In the genomic region with DNA sequence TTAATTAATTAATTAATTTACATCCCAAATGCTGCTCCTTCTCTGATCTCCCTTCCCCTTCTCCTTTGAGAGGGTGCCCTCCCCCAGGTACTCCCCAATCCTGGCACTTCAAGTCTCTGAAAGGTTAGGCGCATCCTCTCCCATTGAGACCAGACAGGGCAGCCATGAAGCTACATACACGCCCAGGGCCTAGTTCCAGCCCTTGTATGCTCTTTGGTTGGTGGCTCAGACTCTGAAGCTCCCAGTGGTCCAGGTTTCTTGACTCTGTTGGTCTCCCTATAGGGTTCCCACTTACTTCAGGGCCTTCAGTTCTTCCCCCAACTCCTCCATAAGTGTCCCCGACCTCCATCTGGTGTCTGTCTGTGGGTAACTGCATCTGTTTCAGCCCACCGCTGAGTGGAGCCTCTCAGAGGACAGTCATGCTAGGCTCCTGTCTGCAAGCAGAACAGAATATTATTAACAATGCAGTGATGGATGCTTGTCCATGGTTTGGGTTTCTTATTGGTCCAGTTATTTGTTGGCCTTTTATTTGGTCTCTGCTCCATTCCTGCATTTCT, we compare ENCODE assay signal across 14 mouse cellular contexts. TPM values are rescaled to one million over a fixed set of nuclear protein-coding genes. Genes with fewer than 3 reads are reported as not detected.
DNase-seq lines count a peak whose midpoint lies in the region; ATAC-seq and TF ChIP-seq lines count a peak whose summit lies in the region.
"Had no signal": no experiment of that assay in that cellular context is flagged by ENCODE, and none has a peak within 500 bp of the region (broad histone marks: within the 10 kb centered on the region; RNA-seq: fewer than 3 reads in every experiment).

No protein-coding gene starts in this region.

- H3K4me1 ChIP-seq in kidney, adult 2 months (ENCODE audit: control insufficient read depth, insufficient read depth, low read length) = no peaks in the 10 kb centered on the region; the same call in 1 of the 2 replicates
- peaks cover 8% of the 10 kb centered on the region; the same call in 1 of the 2 replicates for H3K4me1 ChIP-seq in kidney, embryonic 15.5 days
- no peaks in the 10 kb centered on the region for H3K4me1 ChIP-seq in lung, adult 2 months (ENCODE audit: control insufficient read depth, insufficient read depth, low read length)
- H3K4me1 ChIP-seq: forebrain, embryonic 13.5 days; heart, embryonic 13.5 days; neural tube, embryonic 13.5 days had no signal

- no peaks in the 10 kb centered on the region for H3K9me3 ChIP-seq in kidney, embryonic 15.5 days (replicated peaks)
- H3K9me3 ChIP-seq: forebrain, embryonic 13.5 days; heart, embryonic 13.5 days; neural tube, embryonic 13.5 days had no signal

- WGBS in kidney, adult 2 months = 83% methylated on average over 4 of the region's 4 CpGs
- WGBS in kidney, embryonic 15.5 days = 79% methylated on average over 4 of the region's 4 CpGs
- WGBS in lung, adult 2 months = 63% methylated on average over 4 of the region's 4 CpGs

- H3K4me3 ChIP-seq in kidney, adult 2 months (ENCODE audit: insufficient read depth, low read depth, low read length) = no peak overlapping the region
- no peak overlapping the region for H3K4me3 ChIP-seq in kidney, embryonic 15.5 days (replicated peaks)
- H3K4me3 ChIP-seq in lung, adult 2 months (replicated peaks; ENCODE audit: extremely low read depth, low read depth, low read length) = no peak overlapping the region
- H3K4me3 ChIP-seq: forebrain, embryonic 13.5 days; heart, embryonic 13.5 days; neural tube, embryonic 13.5 days had no signal

- no peak for ATAC-seq in kidney, embryonic 15.5 days (replicated peaks; ENCODE audit: low FRiP score)
- ATAC-seq: forebrain, embryonic 13.5 days had no signal

- no peaks in the 10 kb centered on the region for H3K36me3 ChIP-seq in kidney, adult 2 months (ENCODE audit: control insufficient read depth, insufficient read depth, low read length)
- H3K36me3 ChIP-seq in kidney, embryonic 15.5 days = no peaks in the 10 kb centered on the region
- H3K36me3 ChIP-seq: heart, embryonic 13.5 days; neural tube, embryonic 13.5 days had no signal

- TF ChIP-seq POLR2A in kidney, adult 2 months (IDR thresholded peaks at IDR 0.05; ENCODE audit: low read depth, low read length) = no peak
- TF ChIP-seq POLR2A in lung, adult 2 months (IDR thresholded peaks at IDR 0.05; ENCODE audit: borderline replicate concordance, extremely low read depth, low read depth, low read length) = no peak

- no peak overlapping the region for H3K4me2 ChIP-seq in kidney, embryonic 15.5 days
- H3K4me2 ChIP-seq: forebrain, embryonic 13.5 days; heart, embryonic 13.5 days; lung, embryonic 14.5 days; neural tube, embryonic 13.5 days had no signal

- no peak for TF ChIP-seq CTCF in kidney, adult 2 months (conservative IDR thresholded peaks at IDR 0.05; ENCODE audit: insufficient read depth, insufficient read length, low read depth, low read length)
- no peak for TF ChIP-seq CTCF in lung, adult 2 months (IDR thresholded peaks at IDR 0.05; ENCODE audit: insufficient read depth, low read length)

- H3K9ac ChIP-seq in kidney, embryonic 15.5 days = no peak overlapping the region
- H3K9ac ChIP-seq: forebrain, embryonic 13.5 days; heart, embryonic 13.5 days; lung, embryonic 14.5 days; neural tube, embryonic 13.5 days had no signal

- peak; percentile 62 for DNase-seq in adrenal gland, postnatal 14 days
- no peak for DNase-seq in adrenal gland, adult 8-10 months
- DNase-seq in kidney, adult 2 months = peak; percentile 52
- peak; percentile 16 for DNase-seq in lung, postnatal 14 days
- DNase-seq in lung, adult 2 months = no peak
- DNase-seq in lung, postnatal 36 days = peak; percentile 22
- DNase-seq in MN1 (ENCODE audit: low spot score) = no peak
- DNase-seq: cerebellum, adult 8-10 months; liver; lung, embryonic 14.5 days had no signal

- no peak overlapping the region for H3K27ac ChIP-seq in kidney, adult 2 months (ENCODE audit: insufficient read depth, low read depth, low read length)
- H3K27ac ChIP-seq in kidney, embryonic 15.5 days = no peak overlapping the region
- H3K27ac ChIP-seq: forebrain, embryonic 13.5 days; heart, embryonic 13.5 days; neural tube, embryonic 13.5 days had no signal

- no peaks in the 10 kb centered on the region for H3K27me3 ChIP-seq in kidney, adult 2 months (replicated peaks; ENCODE audit: control insufficient read depth, insufficient read depth, low read length)
- no peaks in the 10 kb centered on the region for H3K27me3 ChIP-seq in kidney, embryonic 15.5 days
- H3K27me3 ChIP-seq: forebrain, embryonic 13.5 days; heart, embryonic 13.5 days; neural tube, embryonic 13.5 days had no signal

RNA-seq across cellular contexts. Expression of gene Dyrk1b, which starts 26.9 kb away (rescaled TPM):
- total RNA-seq in adrenal gland, postnatal 14 days (2021) = 34.7 and 35.0 TPM in 2 replicates
- 10 to 100 TPM; 29.4 to 35.8 (median 34.7) TPM for total RNA-seq in adrenal gland, adult 8-10 months (2022)
- polyA plus RNA-seq in kidney, adult 2 months (2012; rRNA removed) = 31.1 and 34.8 TPM in 2 replicates
- polyA plus RNA-seq in kidney, embryonic 15.5 days (2015; fragmentation: Nextera tagmentation; extraction: Ambion mirVana) = 14.3 and 15.7 TPM in 2 replicates
- 50.1 and 53.7 TPM in 2 replicates for polyA plus RNA-seq in lung, adult 2 months (2012; rRNA removed)

RNA-seq across cellular contexts. Expression of gene Fbl, which starts 36.6 kb away (rescaled TPM):
- 111 and 122 TPM in 2 replicates for total RNA-seq in adrenal gland, postnatal 14 days (2021)
- 100 to 1,000 TPM in 1 of 4 experiments, 10 to 100 TPM in 3; 80.8 to 102 (median 88.7) TPM for total RNA-seq in adrenal gland, adult 8-10 months (2022)
- polyA plus RNA-seq in kidney, adult 2 months (2012; rRNA removed) = 33.0 and 54.3 TPM in 2 replicates
- 147 and 154 TPM in 2 replicates for polyA plus RNA-seq in kidney, embryonic 15.5 days (2015; fragmentation: Nextera tagmentation; extraction: Ambion mirVana)
- 32.4 and 40.9 TPM in 2 replicates for polyA plus RNA-seq in lung, adult 2 months (2012; rRNA removed)

Comparison
In these comparisons a context has a peak if more than half of its experiments do, and no peak if none do; other contexts are left out.
1. DNase-seq: peak in adrenal gland, postnatal 14 days (single experiment), kidney, adult 2 months (single experiment), lung, postnatal 14 days (single experiment) and lung, postnatal 36 days (single experiment); none in adrenal gland, adult 8-10 months (single experiment), lung, adult 2 months (single experiment) and MN1 (single experiment).